Mouse (Mus musculus): ENCODE measurements around the gene Timp2.

Timp2 gene

DNA sequence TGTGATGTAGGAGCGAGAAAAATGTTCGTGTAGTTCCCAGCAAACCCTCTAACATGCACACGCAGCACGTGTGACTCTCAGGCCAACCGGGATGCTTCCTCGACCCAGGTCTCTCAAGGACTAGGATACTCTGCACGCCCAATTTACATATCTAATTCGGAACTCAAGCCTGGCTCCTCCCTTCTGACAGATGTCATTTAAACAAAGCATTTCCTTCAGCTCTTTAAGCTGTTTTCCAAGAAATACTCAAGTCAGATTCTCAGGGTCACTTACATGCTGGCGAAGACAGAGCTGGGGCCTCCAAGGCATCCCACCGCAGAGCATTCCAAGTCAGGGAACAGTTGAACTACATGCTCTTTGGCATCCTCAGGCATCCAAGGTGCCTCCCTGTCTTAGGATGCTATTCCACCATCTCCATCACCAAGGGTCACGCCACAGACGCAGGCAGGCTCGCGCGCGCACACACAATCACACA lies 66.5 kb downstream of the Timp2 start:
- peak in 1 of 2 experiments; percentile 27 for DNase-seq

- no peak for DNase-seq
Observed at GRCm38 (mm10) chr11:118287573-118287972, 68.0 kb downstream of the Timp2 start.

DNA sequence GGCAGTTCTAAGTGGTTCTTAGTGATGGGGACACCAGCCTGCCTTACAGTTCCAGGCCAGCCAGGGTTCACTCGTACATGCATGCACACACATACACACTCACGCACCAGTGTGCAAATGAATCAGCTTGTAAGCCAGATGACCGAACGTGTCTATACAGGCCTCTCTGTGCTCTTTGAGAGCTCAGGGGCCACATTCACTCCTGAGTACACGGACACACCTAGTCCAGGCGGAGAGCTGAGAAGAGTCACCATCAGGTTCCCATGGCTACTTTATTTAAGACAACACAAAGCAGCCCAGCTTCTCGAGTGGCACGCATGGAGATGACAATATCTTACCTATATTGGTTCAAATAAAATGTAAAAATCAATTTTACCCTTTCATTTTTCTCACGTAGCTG lies 69.1 kb downstream of the Timp2 start:
- no peak for DNase-seq

GRCm38 (mm10) chr11:118285791-118286190 lies 69.7 kb downstream of the Timp2 start:
- no peak for DNase-seq

GRCm38 (mm10) chr11:118280218-118280617 lies 75.3 kb downstream of the Timp2 start:
- DNase-seq = no peak

DNA sequence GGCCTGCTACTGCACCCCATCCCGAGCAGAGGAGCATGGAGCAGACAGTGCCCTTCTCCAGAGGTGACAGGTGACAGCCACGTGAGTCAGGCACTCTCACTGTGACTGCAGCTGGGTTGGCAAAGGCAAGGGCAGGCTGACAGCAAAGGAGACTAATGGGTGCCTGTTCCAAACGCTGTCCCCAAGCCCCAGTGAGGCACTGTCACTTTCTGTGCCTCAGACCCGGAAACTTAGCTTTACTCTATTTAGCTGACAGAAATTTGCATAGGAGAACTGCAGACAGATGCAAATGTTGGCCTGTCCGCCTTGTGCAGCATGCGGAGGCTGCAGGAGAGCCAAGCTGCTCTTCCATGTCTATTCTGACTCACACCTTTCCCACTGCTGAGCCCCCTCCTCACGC lies 79.2 kb downstream of the Timp2 start:
- no peak for DNase-seq

DNA sequence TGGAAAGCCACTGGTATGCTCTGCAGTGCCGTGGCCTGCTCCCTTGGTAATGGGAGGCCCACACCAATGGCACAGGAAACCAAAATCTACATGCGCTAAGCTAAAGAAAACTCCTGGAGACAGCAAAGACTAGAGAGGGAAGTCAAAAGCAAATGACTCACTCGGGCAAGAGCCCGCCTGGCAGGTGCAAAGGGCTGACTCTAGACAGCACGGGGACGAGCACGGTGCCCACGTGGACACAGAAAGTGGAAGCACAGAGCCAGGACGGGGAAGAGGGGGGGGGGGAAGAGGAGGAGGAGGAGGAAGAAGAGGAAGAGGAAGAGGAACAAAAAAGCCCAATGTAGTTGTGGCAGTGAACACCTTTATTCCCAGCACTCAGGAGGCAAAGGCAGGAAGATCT lies 80.4 kb downstream of the Timp2 start:
- DNase-seq = no peak

- DNase-seq = peak; percentile 48 to 50
Observed at GRCm38 (mm10) chr11:118269827-118270226, 85.7 kb downstream of the Timp2 start.

- no peak for DNase-seq
Observed at GRCm38 (mm10) chr11:118266666-118267046, 88.9 kb downstream of the Timp2 start.

- DNase-seq = no peak
Observed at GRCm38 (mm10) chr11:118266044-118266665, 89.4 kb downstream of the Timp2 start.

- DNase-seq = no peak
Observed at GRCm38 (mm10) chr11:118265621-118266020, 89.9 kb downstream of the Timp2 start.

- DNase-seq = no peak
Observed at GRCm38 (mm10) chr11:118263146-118263545, 92.4 kb downstream of the Timp2 start.

- DNase-seq = no peak
Observed at GRCm38 (mm10) chr11:118260081-118260480, 95.5 kb downstream of the Timp2 start.

- no peak for DNase-seq
Observed at GRCm38 (mm10) chr11:118259580-118259979, 96.0 kb downstream of the Timp2 start.

DNA sequence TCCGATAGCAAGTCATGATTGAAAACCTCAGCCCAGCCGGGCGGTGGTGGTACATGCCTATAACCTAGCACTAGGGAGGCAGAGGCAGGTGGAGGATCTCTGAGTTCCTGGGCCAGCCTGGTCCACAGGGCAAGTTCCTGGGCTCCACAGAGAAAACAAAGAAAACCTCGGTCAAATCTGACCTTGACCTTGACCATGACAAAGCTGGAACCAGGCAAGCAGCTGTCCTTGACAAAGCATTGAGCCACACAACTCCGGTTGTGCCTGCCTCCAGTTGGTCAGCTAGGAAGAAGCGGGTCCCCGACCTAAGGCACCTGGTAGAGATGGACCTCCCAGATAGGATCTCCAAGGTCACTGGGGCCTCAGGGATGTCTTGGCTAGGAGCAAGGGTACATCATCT lies 99.2 kb downstream of the Timp2 start:
- DNase-seq = no peak

- DNase-seq = peak; percentile 93
Observed at GRCm38 (mm10) chr11:118254159-118254951, 101.2 kb downstream of the Timp2 start.

GRCm38 (mm10) chr11:118253447-118254158 lies 101.9 kb downstream of the Timp2 start:
- peak in 1 of 2 experiments; percentile 34 for DNase-seq

All from cerebellum, postnatal 36 days (tissue).